19 mouse cellular contexts compared by ENCODE assay signal in the genomic region with DNA sequence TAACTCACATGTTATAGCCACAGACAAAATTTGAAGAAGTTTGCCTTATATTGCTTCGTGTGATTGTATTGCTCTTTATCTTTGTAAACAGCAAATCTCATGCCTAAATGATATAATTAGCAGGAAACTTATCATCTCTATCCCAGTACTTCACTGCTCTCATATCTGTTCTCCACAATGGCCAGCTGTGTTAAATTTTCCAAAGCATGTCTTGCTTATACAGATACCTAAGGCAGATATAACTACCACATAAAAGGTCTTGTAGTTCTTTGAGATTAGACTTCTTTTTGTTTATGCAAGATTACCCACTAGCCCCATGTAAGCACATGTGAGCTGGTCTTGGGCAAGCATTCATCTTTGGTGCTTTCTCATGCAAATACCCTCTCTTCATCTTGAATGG.
A peak's percentile ranks its signal among the peaks of the same experiment; 100 is the strongest.
DNase-seq lines count a peak whose midpoint lies in the region; ATAC-seq and TF ChIP-seq lines count a peak whose summit lies in the region.
"Had no signal": no experiment of that assay in that cellular context is flagged by ENCODE, and none has a peak within 500 bp of the region (broad histone marks: within the 10 kb centered on the region; RNA-seq: fewer than 3 reads in every experiment).

No protein-coding gene starts in this region.

- 0 out of 2 replicates have a peak, but pooled peaks have one; percentile 20 for TF ChIP-seq EP300 in liver, embryonic 14.5 days (IDR thresholded peaks at IDR 0.05; ENCODE audit: low read depth)

- no peak overlapping the region for H3K4me2 ChIP-seq in midbrain, embryonic 11.5 days
- H3K4me2 ChIP-seq in midbrain, postnatal 0 days (ENCODE audit: low read depth, low read length, poor library complexity, severe bottlenecking), result no peak overlapping the region
- no peak overlapping the region for H3K4me2 ChIP-seq in liver, embryonic 14.5 days (ENCODE audit: low read depth)
- H3K4me2 ChIP-seq in kidney, embryonic 14.5 days (replicated peaks; ENCODE audit: low read depth, low read length), result no peak overlapping the region
- H3K4me2 ChIP-seq: embryonic facial prominence, embryonic 12.5 days; forebrain, embryonic 12.5 days; heart, embryonic 13.5 days; hindbrain, embryonic 15.5 days had no signal

- H3K4me3 ChIP-seq in midbrain, embryonic 11.5 days (ENCODE audit: low read depth, low read length), result no peak overlapping the region
- H3K4me3 ChIP-seq in midbrain, postnatal 0 days (ENCODE audit: low read depth, low read length), result no peak overlapping the region
- H3K4me3 ChIP-seq in liver, embryonic 14.5 days (ENCODE audit: insufficient read depth in 1 of 2, low read depth in 2 of 2, low read length in 2 of 2), result no peak overlapping the region
- H3K4me3 ChIP-seq in kidney, embryonic 14.5 days (ENCODE audit: low read length), result no peak overlapping the region
- H3K4me3 ChIP-seq in forebrain, embryonic 10.5 days, result no peak overlapping the region
- H3K4me3 ChIP-seq: embryonic facial prominence, embryonic 12.5 days; forebrain, embryonic 12.5 days; heart, embryonic 13.5 days; hindbrain, embryonic 15.5 days had no signal

- no peak overlapping the region for H3K9ac ChIP-seq in midbrain, embryonic 11.5 days (ENCODE audit: low read length)
- H3K9ac ChIP-seq in midbrain, postnatal 0 days (replicated peaks; ENCODE audit: low read length, poor library complexity, severe bottlenecking), result no peak overlapping the region
- no peak overlapping the region for H3K9ac ChIP-seq in liver, embryonic 14.5 days (replicated peaks)
- H3K9ac ChIP-seq in kidney, embryonic 14.5 days (ENCODE audit: low read depth, low read length), result no peak overlapping the region
- H3K9ac ChIP-seq: embryonic facial prominence, embryonic 12.5 days; forebrain, embryonic 12.5 days; heart, embryonic 13.5 days; hindbrain, embryonic 15.5 days had no signal

- H3K27me3 ChIP-seq in midbrain, embryonic 11.5 days (ENCODE audit: control insufficient read depth, insufficient read depth, low read length), result no peaks in the 10 kb centered on the region
- no peaks in the 10 kb centered on the region for H3K27me3 ChIP-seq in midbrain, postnatal 0 days (ENCODE audit: insufficient read depth, low read length)
- H3K27me3 ChIP-seq in liver, embryonic 14.5 days (ENCODE audit: control insufficient read depth, insufficient read depth, low read length), result no peaks in the 10 kb centered on the region
- no peaks in the 10 kb centered on the region for H3K27me3 ChIP-seq in kidney, embryonic 14.5 days (ENCODE audit: control insufficient read depth, insufficient read depth, low read length)
- H3K27me3 ChIP-seq in forebrain, embryonic 10.5 days (ENCODE audit: poor library complexity, severe bottlenecking), result no peaks in the 10 kb centered on the region
- H3K27me3 ChIP-seq: embryonic facial prominence, embryonic 12.5 days; forebrain, embryonic 12.5 days; heart, embryonic 13.5 days; hindbrain, embryonic 15.5 days had no signal

- no peak for DNase-seq in midbrain, embryonic 11.5 days (ENCODE audit: low spot score, missing footprints)
- no peak for DNase-seq in midbrain, postnatal 0 days (ENCODE audit: low spot score)
- no peak for DNase-seq in liver, embryonic 14.5 days (ENCODE audit: low read depth in 3 of 3, low spot score in 3 of 3)
- no peak for DNase-seq in heart, adult 11 months
- no peak for DNase-seq in forebrain, embryonic 10.5 days (ENCODE audit: extremely low spot score, low spot score)
- DNase-seq: adrenal gland, adult 8-10 months; adrenal gland, postnatal 36 days; cerebellum, adult 11 months; cerebellum, adult 8-10 months; cerebellum, postnatal 25 days; gastrocnemius, postnatal 10 days; heart, postnatal 36 days had no signal

- ATAC-seq in midbrain, embryonic 11.5 days (ENCODE audit: low FRiP score), result peak; percentile 68; the same call in 1 of the 2 replicates
- ATAC-seq in midbrain, postnatal 0 days (ENCODE audit: low FRiP score), result no peak
- peak; percentile 50; the same call in 1 of the 2 replicates for ATAC-seq in liver, embryonic 14.5 days (ENCODE audit: insufficient read depth)
- peak; percentile 61 for ATAC-seq in megakaryocyte progenitor cell, adult 5-6 weeks (replicated peaks; ENCODE audit: poor library complexity)
- no peak for ATAC-seq in kidney, embryonic 14.5 days (ENCODE audit: low FRiP score, low TSS enrichment)
- ATAC-seq: forebrain, embryonic 16.5 days had no signal

- no peaks in the 10 kb centered on the region for H3K36me3 ChIP-seq in midbrain, embryonic 11.5 days (ENCODE audit: control insufficient read depth, insufficient read depth, low read length)
- H3K36me3 ChIP-seq in midbrain, postnatal 0 days (ENCODE audit: insufficient read depth, low read length), result no peaks in the 10 kb centered on the region
- H3K36me3 ChIP-seq in liver, embryonic 14.5 days (replicated peaks; ENCODE audit: control insufficient read depth, insufficient read depth, low read depth), result no peaks in the 10 kb centered on the region
- H3K36me3 ChIP-seq in kidney, embryonic 14.5 days (ENCODE audit: control insufficient read depth, insufficient read depth, low read length), result no peaks in the 10 kb centered on the region
- H3K36me3 ChIP-seq in forebrain, embryonic 10.5 days (replicated peaks), result no peaks in the 10 kb centered on the region
- H3K36me3 ChIP-seq: embryonic facial prominence, embryonic 12.5 days; forebrain, embryonic 12.5 days; heart, embryonic 13.5 days; hindbrain, embryonic 15.5 days had no signal

- H3K4me1 ChIP-seq in midbrain, embryonic 11.5 days (ENCODE audit: control insufficient read depth, insufficient read depth, low read length), result no peaks in the 10 kb centered on the region
- H3K4me1 ChIP-seq in midbrain, postnatal 0 days (ENCODE audit: insufficient read depth, low read length), result no peaks in the 10 kb centered on the region
- no peaks in the 10 kb centered on the region for H3K4me1 ChIP-seq in liver, embryonic 14.5 days (replicated peaks; ENCODE audit: control insufficient read depth in 2 of 2, insufficient read depth in 2 of 2, low read length in 1 of 2)
- H3K4me1 ChIP-seq in kidney, embryonic 14.5 days (ENCODE audit: control insufficient read depth, insufficient read depth, low read length), result no peaks in the 10 kb centered on the region
- H3K4me1 ChIP-seq in forebrain, embryonic 10.5 days, result no peaks in the 10 kb centered on the region
- H3K4me1 ChIP-seq: heart, embryonic 13.5 days; hindbrain, embryonic 15.5 days had no signal

- 74% methylated on average over 1 of the region's 1 CpGs for WGBS in midbrain, embryonic 11.5 days
- WGBS in midbrain, postnatal 0 days, result 52% methylated on average over 1 of the region's 1 CpGs
- 14% methylated on average over 1 of the region's 1 CpGs for WGBS in liver, embryonic 14.5 days (ENCODE audit: insufficient replicate concordance)
- 83% methylated on average over 1 of the region's 1 CpGs for WGBS in kidney, embryonic 14.5 days
- WGBS in forebrain, embryonic 10.5 days, result 88% methylated on average over 1 of the region's 1 CpGs

- H3K9me3 ChIP-seq in midbrain, embryonic 11.5 days (ENCODE audit: control insufficient read depth, low read length), result no peaks in the 10 kb centered on the region
- no peaks in the 10 kb centered on the region for H3K9me3 ChIP-seq in midbrain, postnatal 0 days (ENCODE audit: low read length)
- H3K9me3 ChIP-seq in liver, embryonic 14.5 days (ENCODE audit: control insufficient read depth, low read length), result no peaks in the 10 kb centered on the region
- H3K9me3 ChIP-seq in kidney, embryonic 14.5 days (ENCODE audit: control insufficient read depth, low read length), result no peaks in the 10 kb centered on the region
- no peaks in the 10 kb centered on the region for H3K9me3 ChIP-seq in forebrain, embryonic 10.5 days
- H3K9me3 ChIP-seq: embryonic facial prominence, embryonic 12.5 days; forebrain, embryonic 12.5 days; heart, embryonic 13.5 days; hindbrain, embryonic 15.5 days had no signal

- no peak overlapping the region for H3K27ac ChIP-seq in midbrain, embryonic 11.5 days (ENCODE audit: low read depth, low read length)
- H3K27ac ChIP-seq in midbrain, postnatal 0 days (ENCODE audit: low read depth, low read length), result no peak overlapping the region
- no peak overlapping the region for H3K27ac ChIP-seq in liver, embryonic 14.5 days
- H3K27ac ChIP-seq in kidney, embryonic 14.5 days (ENCODE audit: low read depth, low read length), result no peak overlapping the region
- no peak overlapping the region for H3K27ac ChIP-seq in forebrain, embryonic 10.5 days
- H3K27ac ChIP-seq: embryonic facial prominence, embryonic 12.5 days; forebrain, embryonic 12.5 days; heart, embryonic 13.5 days; hindbrain, embryonic 15.5 days had no signal

- no peak for TF ChIP-seq CTCF in midbrain, postnatal 0 days (IDR thresholded peaks at IDR 0.05)
- no peak for TF ChIP-seq CTCF in liver, embryonic 14.5 days (IDR thresholded peaks at IDR 0.05; ENCODE audit: low read depth)

Comparison
In these comparisons a context has a peak if more than half of its experiments do, and no peak if none do; other contexts are left out.
1. ATAC-seq: peak in midbrain, embryonic 11.5 days (single experiment), liver, embryonic 14.5 days (single experiment) and megakaryocyte progenitor cell, adult 5-6 weeks (single experiment); none in midbrain, postnatal 0 days (single experiment) and kidney, embryonic 14.5 days (single experiment).